Comparison of ENCODE assay signal across 11 mouse cellular contexts in genomic region chr1:182500843-182501242, GRCm38 (mm10). TPM values are rescaled to one million over a fixed set of nuclear protein-coding genes. Genes with fewer than 3 reads are reported as not detected.
A peak's percentile ranks its signal among the peaks of the same experiment; 100 is the strongest.
DNase-seq lines count a peak whose midpoint lies in the region; ATAC-seq and TF ChIP-seq lines count a peak whose summit lies in the region.
"Had no signal": no experiment of that assay in that cellular context is flagged by ENCODE, and none has a peak within 500 bp of the region (broad histone marks: within the 10 kb centered on the region; RNA-seq: fewer than 3 reads in every experiment).

No protein-coding gene starts in this region.

- no peak overlapping the region for H3K4me2 ChIP-seq in heart, postnatal 0 days (ENCODE audit: low read depth, low read length)
- no peak overlapping the region for H3K4me2 ChIP-seq in heart, embryonic 11.5 days
- no peak overlapping the region for H3K4me2 ChIP-seq in liver, embryonic 16.5 days (ENCODE audit: low read depth, low read length)
- H3K4me2 ChIP-seq in liver, embryonic 11.5 days, result no peak overlapping the region
- H3K4me2 ChIP-seq: neural tube, embryonic 13.5 days; stomach, embryonic 15.5 days had no signal

- 75% methylated on average over 4 of the region's 4 CpGs for WGBS in heart, postnatal 0 days
- WGBS in heart, embryonic 11.5 days (ENCODE audit: insufficient replicate concordance), result 81% methylated on average over 4 of the region's 4 CpGs
- WGBS in liver, embryonic 16.5 days (ENCODE audit: insufficient replicate concordance), result 51% methylated on average over 4 of the region's 4 CpGs
- 78% methylated on average over 4 of the region's 4 CpGs for WGBS in liver, embryonic 11.5 days

- peaks cover 4% of the 10 kb centered on the region; the same call in 1 of the 2 replicates for H3K36me3 ChIP-seq in heart, postnatal 0 days (replicated peaks; ENCODE audit: control insufficient read depth, insufficient read depth, low read length)
- no peaks in the 10 kb centered on the region for H3K36me3 ChIP-seq in heart, embryonic 11.5 days (ENCODE audit: control insufficient read depth, insufficient read depth, low read length)
- H3K36me3 ChIP-seq in liver, embryonic 16.5 days (ENCODE audit: control insufficient read depth, insufficient read depth), result no peaks in the 10 kb centered on the region
- peaks cover 3% of the 10 kb centered on the region for H3K36me3 ChIP-seq in liver, embryonic 11.5 days (ENCODE audit: control insufficient read depth, insufficient read depth, low read length)
- H3K36me3 ChIP-seq: stomach, embryonic 15.5 days had no signal

- no peak for TF ChIP-seq CTCF in heart, postnatal 0 days (IDR thresholded peaks at IDR 0.05; ENCODE audit: low read depth)

- H3K9me3 ChIP-seq in heart, postnatal 0 days (replicated peaks; ENCODE audit: control insufficient read depth, low read length), result no peaks in the 10 kb centered on the region
- no peaks in the 10 kb centered on the region for H3K9me3 ChIP-seq in heart, embryonic 11.5 days (replicated peaks; ENCODE audit: control insufficient read depth, low read length)
- H3K9me3 ChIP-seq in liver, embryonic 16.5 days (replicated peaks; ENCODE audit: control insufficient read depth, low read length), result no peaks in the 10 kb centered on the region
- no peaks in the 10 kb centered on the region for H3K9me3 ChIP-seq in liver, embryonic 11.5 days (ENCODE audit: control insufficient read depth, low read length)
- H3K9me3 ChIP-seq: neural tube, embryonic 13.5 days; stomach, embryonic 15.5 days had no signal

- no peak for DNase-seq in heart, postnatal 0 days (ENCODE audit: low spot score)
- no peak for DNase-seq in liver, embryonic 11.5 days (ENCODE audit: low spot score)
- DNase-seq in ES-CJ7 (ENCODE audit: low read depth, low spot score), result peak; percentile 66
- no peak for DNase-seq in adrenal gland, adult 8-10 months
- DNase-seq: cerebellum, postnatal 36 days; left cerebral cortex, postnatal 4 days had no signal

- no peaks in the 10 kb centered on the region for H3K27me3 ChIP-seq in heart, postnatal 0 days (ENCODE audit: control insufficient read depth, insufficient read depth, low read length)
- no peaks in the 10 kb centered on the region for H3K27me3 ChIP-seq in heart, embryonic 11.5 days (ENCODE audit: control insufficient read depth, insufficient read depth, low read length)
- no peaks in the 10 kb centered on the region for H3K27me3 ChIP-seq in liver, embryonic 16.5 days (ENCODE audit: control insufficient read depth, insufficient read depth, low read depth, low read length)
- no peaks in the 10 kb centered on the region for H3K27me3 ChIP-seq in liver, embryonic 11.5 days (replicated peaks; ENCODE audit: control insufficient read depth, insufficient read depth, low read length)
- H3K27me3 ChIP-seq: neural tube, embryonic 13.5 days; stomach, embryonic 15.5 days had no signal

- no peak overlapping the region for H3K9ac ChIP-seq in heart, postnatal 0 days (replicated peaks; ENCODE audit: low read depth, low read length)
- H3K9ac ChIP-seq in heart, embryonic 11.5 days (ENCODE audit: low read depth, low read length), result no peak overlapping the region
- H3K9ac ChIP-seq in liver, embryonic 16.5 days (ENCODE audit: low read depth, low read length), result no peak overlapping the region
- H3K9ac ChIP-seq in liver, embryonic 11.5 days (ENCODE audit: low read depth, low read length), result no peak overlapping the region
- H3K9ac ChIP-seq: neural tube, embryonic 13.5 days; stomach, embryonic 15.5 days had no signal

- H3K27ac ChIP-seq in heart, postnatal 0 days (ENCODE audit: low read depth), result peak overlapping the region; percentile 75
- H3K27ac ChIP-seq in heart, embryonic 11.5 days (ENCODE audit: low read depth, low read length), result no peak overlapping the region; the same call in 1 of the 2 replicates
- H3K27ac ChIP-seq in liver, embryonic 16.5 days (ENCODE audit: low read length), result peak overlapping the region; percentile 72
- H3K27ac ChIP-seq in liver, embryonic 11.5 days (ENCODE audit: low read depth, low read length), result no peak overlapping the region
- peak overlapping the region; percentile 94 for H3K27ac ChIP-seq in brown adipose tissue, adult 24 weeks (replicated peaks; ENCODE audit: low read depth, low read length)

- peaks cover 79% of the 10 kb centered on the region for H3K4me1 ChIP-seq in heart, postnatal 0 days (ENCODE audit: control insufficient read depth, insufficient read depth)
- H3K4me1 ChIP-seq in heart, embryonic 11.5 days (ENCODE audit: control insufficient read depth, insufficient read depth, low read length), result peaks cover 63% of the 10 kb centered on the region
- peaks cover 23% of the 10 kb centered on the region for H3K4me1 ChIP-seq in liver, embryonic 16.5 days (ENCODE audit: control insufficient read depth, low read depth, low read length)
- H3K4me1 ChIP-seq in liver, embryonic 11.5 days (replicated peaks; ENCODE audit: control insufficient read depth, insufficient read depth, low read length), result peaks cover 53% of the 10 kb centered on the region
- H3K4me1 ChIP-seq in brown adipose tissue, adult 24 weeks (ENCODE audit: control insufficient read depth, insufficient read depth, insufficient read length, low read length), result peaks cover 73% of the 10 kb centered on the region

- H3K4me3 ChIP-seq in heart, postnatal 0 days (ENCODE audit: low read depth, low read length), result no peak overlapping the region
- no peak overlapping the region for H3K4me3 ChIP-seq in heart, embryonic 11.5 days (ENCODE audit: low read depth, low read length)
- no peak overlapping the region for H3K4me3 ChIP-seq in liver, embryonic 16.5 days (ENCODE audit: low read depth, low read length)
- H3K4me3 ChIP-seq in liver, embryonic 11.5 days (ENCODE audit: low read depth, low read length), result no peak overlapping the region
- no peak overlapping the region for H3K4me3 ChIP-seq in brown adipose tissue, adult 24 weeks (ENCODE audit: insufficient read depth, low read depth, low read length)
- H3K4me3 ChIP-seq: neural tube, embryonic 13.5 days; stomach, embryonic 15.5 days had no signal

- no peak for TF ChIP-seq EP300 in heart, postnatal 0 days (IDR thresholded peaks at IDR 0.05; ENCODE audit: low read depth)

- ATAC-seq in heart, postnatal 0 days (ENCODE audit: insufficient read depth, low read depth), result no peak
- ATAC-seq in heart, embryonic 11.5 days (replicated peaks; ENCODE audit: insufficient number of reproducible peaks, low FRiP score, low TSS enrichment), result no peak
- ATAC-seq in liver, embryonic 16.5 days (ENCODE audit: low read depth), result no peak
- ATAC-seq in liver, embryonic 11.5 days (replicated peaks; ENCODE audit: low FRiP score), result no peak

RNA-seq across cellular contexts. Expression of gene Capn2, which starts 16.6 kb away (rescaled TPM):
- total RNA-seq in heart, postnatal 0 days (2014; rRNA removed; ENCODE audit: low replicate concordance), result 71.2 and 85.4 TPM in 2 replicates
- 56.8 and 62.6 TPM in 2 replicates for polyA plus RNA-seq in heart, postnatal 0 days (2015; fragmentation: Nextera tagmentation; extraction: Ambion mirVana)
- 68.1 and 83.7 TPM in 2 replicates for polyA plus RNA-seq in heart, embryonic 11.5 days (2014; fragmentation: Nextera tagmentation; extraction: Ambion mirVana)
- 25.0 and 27.4 TPM in 2 replicates for polyA plus RNA-seq in liver, embryonic 16.5 days (2015; fragmentation: Nextera tagmentation; extraction: Ambion mirVana)
- 49.5 and 51.4 TPM in 2 replicates for polyA plus RNA-seq in liver, embryonic 11.5 days (2014; fragmentation: Nextera tagmentation; extraction: Ambion mirVana)
- polyA plus RNA-seq in brown adipose tissue, adult 24 weeks (2012; ENCODE audit: insufficient read depth, insufficient read length, missing spikeins), result 108 and 113 TPM in 2 replicates
- total RNA-seq in adrenal gland, adult 8-10 months (2022), result 10 to 100 TPM; 53.3 to 96.0 (median 73.4) TPM

Comparison
In these comparisons a context has a peak if more than half of its experiments do, and no peak if none do; other contexts are left out.
1. H3K27ac ChIP-seq: peak in heart, postnatal 0 days (single experiment), liver, embryonic 16.5 days (single experiment) and brown adipose tissue, adult 24 weeks (single experiment); none in heart, embryonic 11.5 days (single experiment) and liver, embryonic 11.5 days (single experiment).